Mouse (Mus musculus): Measurements from ENCODE around the gene Prpf40a.

- TF ChIP-seq CTCF (IDR thresholded peaks at IDR 0.05; ENCODE audit: extremely low read depth, insufficient read depth, insufficient read length, insufficient replicate concordance) = peak; percentile 19; the same call in 1 of the 2 replicates
- no peak for TF ChIP-seq POLR2A (IDR thresholded peaks at IDR 0.05; ENCODE audit: low read depth, low read length)
These were observed 69.3 kb downstream of the Prpf40a start for GRCm38 (mm10) chr2:53121797-53122196.

Data from spleen, adult 2 months (tissue).